Mouse (Mus musculus) lung, embryonic 15.5 days (tissue): ENCODE data around the gene Phc2. TPM values are rescaled to one million over a fixed set of nuclear protein-coding genes. Genes with fewer than 3 reads are reported as not detected.
"Not testable (repeated sequence)": the region's sequence is repeated elsewhere in the genome, so short reads cannot be mapped to it uniquely, and the experiment has no call there.

ENCODE experiments used
- ATAC-seq: fragments of 200-750 bp; cut with Nextera tagmentation; 2 replicates; pipeline ENCODE4 v1.8.0; 2017; ENCODE audit warnings: moderate number of reproducible peaks, borderline replicate concordance; ENCODE audit not compliant: low FRiP score, low TSS enrichment; ENCODE audit errors: extremely low read depth
- H3K27ac ChIP-seq: fragments of 300-500 bp; sonication (generic); 2 replicates; pipeline ENCODE4 v1.5.1; 2015; ENCODE audit warnings: moderate library complexity, mild to moderate bottlenecking, inconsistent platforms
- H3K27me3 ChIP-seq: fragments of 300-500 bp; sonication (generic); 2 replicates; pipeline ENCODE4 v1.6.1; 2015; ENCODE audit warnings: inconsistent platforms
- H3K36me3 ChIP-seq: fragments of 300-500 bp; sonication (generic); 2 replicates; pipeline ENCODE4 v1.6.1; 2015; ENCODE audit warnings: inconsistent platforms
- H3K4me1 ChIP-seq: fragments of 300-500 bp; sonication (generic); 2 replicates; pipeline ENCODE4 v1.6.1; 2015; ENCODE audit warnings: inconsistent platforms
- H3K4me2 ChIP-seq: fragments of 300-500 bp; sonication (generic); 2 replicates; pipeline ENCODE4 v1.6.1; 2015; ENCODE audit warnings: inconsistent platforms, mild to moderate bottlenecking, moderate library complexity
- H3K4me3 ChIP-seq: fragments of 300-500 bp; sonication (generic); 2 replicates; pipeline ENCODE4 v1.5.1; 2015; ENCODE audit warnings: mild to moderate bottlenecking, inconsistent platforms
- H3K9ac ChIP-seq: fragments of 300-500 bp; sonication (generic); 2 replicates; pipeline ENCODE4 v1.6.1; 2015; ENCODE audit warnings: inconsistent platforms
- H3K9me3 ChIP-seq: fragments of 300-500 bp; sonication (generic); 2 replicates; pipeline ENCODE4 v1.6.1; 2016; ENCODE audit warnings: inconsistent platforms
- WGBS: fragments of 180-500 bp; shearing (Covaris S2); methylation state at CpG from one replicate; pipeline ENCODE4 v1.1.7; 2015; 5-methylcytosine and 5-hydroxymethylcytosine counted together
- polyA plus RNA-seq: library from polyadenylated mRNA; unstranded; fragments of >200 nt; fragmentation: Nextera tagmentation; extraction: Ambion mirVana; gene quantifications from 2 replicates; pipeline ENCODE4 v1.2.1, GENCODE M21; 2015

Gene Phc2
- polyA plus RNA-seq = 75.8 and 83.5 TPM in 2 replicates

GRCm38 (mm10) chr4:128654505-128655381 is at the start of gene Phc2:
TSS of gene Phc2 (plus strand) at chr4:128654702.
- no peaks in the 10 kb centered on the region for H3K36me3 ChIP-seq
- H3K4me2 ChIP-seq = peak within 1 kb of the TSS; percentile 91
- H3K27me3 ChIP-seq = no peaks in the 10 kb centered on the region
- under 1% methylated on average over 85 of the region's 85 CpGs for WGBS
- peak within 1 kb of the TSS; percentile 59 for H3K9ac ChIP-seq
- H3K4me1 ChIP-seq = peaks cover 56% of the 10 kb centered on the region
- H3K9me3 ChIP-seq = no peaks in the 10 kb centered on the region
- peak within 1 kb of the TSS; percentile 63; the same call in 1 of the 2 replicates for H3K27ac ChIP-seq
- H3K4me3 ChIP-seq = peak within 1 kb of the TSS; percentile 79
- ATAC-seq = peak; percentile 94

GRCm38 (mm10) chr4:128606586-128606985 is 47.9 kb upstream of the Phc2 start:
- Histone ChIP-seq H3K4me2 (no peak overlapping the region), H3K27me3 (no peaks in the 10 kb centered on the region), H3K9me3 (no peaks in the 10 kb centered on the region), H3K27ac (no peak overlapping the region), H3K4me1 (peaks cover 13% of the 10 kb centered on the region), H3K36me3 (0 out of 2 replicates have a peak, but pooled peaks cover 12% of the 10 kb centered on the region), H3K9ac (no peak overlapping the region), H3K4me3 (no peak overlapping the region)
- 90% methylated on average over 7 of the region's 7 CpGs for WGBS
- ATAC-seq = no peak

- H3K9me3 ChIP-seq = no peaks in the 10 kb centered on the region
- ATAC-seq = no peak
- H3K9ac ChIP-seq = no peak overlapping the region
- H3K4me2 ChIP-seq = no peak overlapping the region
- peaks cover 13% of the 10 kb centered on the region for H3K4me1 ChIP-seq
- 73% methylated on average over 11 of the region's 11 CpGs for WGBS
- no peak overlapping the region for H3K27ac ChIP-seq
- H3K4me3 ChIP-seq = no peak overlapping the region
- H3K27me3 ChIP-seq = no peaks in the 10 kb centered on the region
- 0 out of 2 replicates have a peak, but pooled peaks cover 8% of the 10 kb centered on the region for H3K36me3 ChIP-seq
Observed at GRCm38 (mm10) chr4:128607661-128608060, 46.8 kb upstream of the Phc2 start.

GRCm38 (mm10) chr4:128609276-128609924 is 45.1 kb upstream of the Phc2 start:
- Histone ChIP-seq H3K4me2 (peak overlapping the region; percentile 79), H3K9me3 (no peaks in the 10 kb centered on the region), H3K27me3 (no peaks in the 10 kb centered on the region), H3K4me3 (peak overlapping the region; percentile 72), H3K4me1 (peaks cover 13% of the 10 kb centered on the region), H3K36me3 (no peaks in the 10 kb centered on the region), H3K27ac (peak overlapping the region; percentile 43; the same call in 1 of the 2 replicates), H3K9ac (peak overlapping the region; percentile 64)
- WGBS = 6% methylated on average over 25 of the region's 27 CpGs
- ATAC-seq = no peak; the same call in 1 of the 2 replicates

- H3K9ac ChIP-seq = peak within 1 kb of the TSS; percentile 64
- H3K4me2 ChIP-seq = peak within 1 kb of the TSS; percentile 79
- H3K4me3 ChIP-seq = peak within 1 kb of the TSS; percentile 72
- 0% methylated on average over 24 of the region's 24 CpGs for WGBS
- no peaks in the 10 kb centered on the region for H3K9me3 ChIP-seq
- peak; percentile 96 for ATAC-seq
- H3K27me3 ChIP-seq = no peaks in the 10 kb centered on the region
- H3K27ac ChIP-seq = peak within 1 kb of the TSS; percentile 43
- H3K4me1 ChIP-seq = peaks cover 13% of the 10 kb centered on the region
- H3K36me3 ChIP-seq = no peaks in the 10 kb centered on the region
Observed at GRCm38 (mm10) chr4:128609925-128610402, 44.5 kb upstream of the Phc2 start, which contains the start of gene Zscan20. TSS of gene Zscan20 (minus strand) at chr4:128610098.

GRCm38 (mm10) chr4:128610706-128611105 is 43.8 kb upstream of the Phc2 start:
- Histone ChIP-seq H3K4me2 (peak overlapping the region; percentile 79), H3K4me1 (peaks cover 13% of the 10 kb centered on the region), H3K27ac (0 out of 2 replicates have a peak overlapping the region, but pooled peaks have one; percentile 15), H3K27me3 (no peaks in the 10 kb centered on the region), H3K36me3 (no peaks in the 10 kb centered on the region), H3K9me3 (no peaks in the 10 kb centered on the region), H3K4me3 (no peak overlapping the region; the same call in 1 of the 2 replicates), H3K9ac (no peak overlapping the region)
- 17% methylated on average over 10 of the region's 10 CpGs for WGBS
- ATAC-seq = no peak

GRCm38 (mm10) chr4:128611726-128612125 is 42.8 kb upstream of the Phc2 start:
- not testable (repeated sequence) for H3K4me3 ChIP-seq, H3K27ac ChIP-seq, H3K9ac ChIP-seq

GRCm38 (mm10) chr4:128613326-128613725 is 41.2 kb upstream of the Phc2 start:
- no peaks in the 10 kb centered on the region for H3K9me3 ChIP-seq
- H3K4me2 ChIP-seq = no peak overlapping the region
- no peaks in the 10 kb centered on the region for H3K36me3 ChIP-seq
- WGBS = 16% methylated on average over 8 of the region's 8 CpGs
- ATAC-seq = no peak
- H3K27me3 ChIP-seq = no peaks in the 10 kb centered on the region
- H3K4me3 ChIP-seq = no peak overlapping the region
- no peak overlapping the region for H3K27ac ChIP-seq
- H3K9ac ChIP-seq = no peak overlapping the region
- peaks cover 27% of the 10 kb centered on the region for H3K4me1 ChIP-seq

More at GRCm38 (mm10) chr4:128611726-128612125, 42.8 kb upstream of the Phc2 start:
- 69% methylated on average over 3 of the region's 3 CpGs for WGBS
- H3K4me2 ChIP-seq, ATAC-seq, H3K36me3 ChIP-seq, H3K27me3 ChIP-seq, H3K9me3 ChIP-seq: not testable (repeated sequence)
- peaks cover 13% of the 10 kb centered on the region for H3K4me1 ChIP-seq

- WGBS = 84% methylated on average over 14 of the region's 14 CpGs
- no peak overlapping the region for H3K27ac ChIP-seq
- no peaks in the 10 kb centered on the region for H3K9me3 ChIP-seq
- no peak overlapping the region for H3K9ac ChIP-seq
- H3K4me2 ChIP-seq = no peak overlapping the region
- no peaks in the 10 kb centered on the region for H3K27me3 ChIP-seq
- peaks cover 26% of the 10 kb centered on the region for H3K4me1 ChIP-seq
- H3K36me3 ChIP-seq = no peaks in the 10 kb centered on the region
- H3K4me3 ChIP-seq = no peak overlapping the region
- ATAC-seq = no peak
Observed at GRCm38 (mm10) chr4:128615761-128616160, 38.7 kb upstream of the Phc2 start.

- 0 out of 2 replicates have a peak overlapping the region, but pooled peaks have one; percentile 15 for H3K4me2 ChIP-seq
- no peaks in the 10 kb centered on the region for H3K36me3 ChIP-seq
- no peaks in the 10 kb centered on the region for H3K9me3 ChIP-seq
- peak overlapping the region; percentile 16 for H3K27ac ChIP-seq
- 57% methylated on average over 17 of the region's 17 CpGs for WGBS
- H3K4me3 ChIP-seq = no peak overlapping the region
- H3K4me1 ChIP-seq = peaks cover 25% of the 10 kb centered on the region
- H3K9ac ChIP-seq = 0 out of 2 replicates have a peak overlapping the region, but pooled peaks have one; percentile 6
- no peak for ATAC-seq
- H3K27me3 ChIP-seq = no peaks in the 10 kb centered on the region
Observed at GRCm38 (mm10) chr4:128617363-128618120, 37.0 kb upstream of the Phc2 start.
